Mouse (Mus musculus) fibroblast of lung, adult 2 months (primary cell): Measurements from ENCODE around the gene Ap4b1.
"Not testable (repeated sequence)": the region's sequence is repeated elsewhere in the genome, so short reads cannot be mapped to it uniquely, and the experiment has no call there.

Source experiments
- DNase-seq: peaks from one replicate; pipeline ENCODE4 v3.0.0-alpha.2; 2011; ENCODE audit warnings: low read depth

The Ap4b1 gene

GRCm38 (mm10) chr3:103808891-103809798, at the start of gene Ap4b1, which contains the start of the genes Dclre1b and Gm43064:
Gene Ap4b1 (plus strand): TSS chr3:103809520.
Gene Dclre1b (minus strand): TSS chr3:103809444.
Gene Gm43064 (plus strand): TSS chr3:103809573.
- peak; percentile 53 for DNase-seq

GRCm38 (mm10) chr3:103766789-103767188, 42.5 kb upstream of the Ap4b1 start:
- DNase-seq: no peak

GRCm38 (mm10) chr3:103771531-103772130, 37.7 kb upstream of the Ap4b1 start:
- DNase-seq: peak; percentile 87

DNA sequence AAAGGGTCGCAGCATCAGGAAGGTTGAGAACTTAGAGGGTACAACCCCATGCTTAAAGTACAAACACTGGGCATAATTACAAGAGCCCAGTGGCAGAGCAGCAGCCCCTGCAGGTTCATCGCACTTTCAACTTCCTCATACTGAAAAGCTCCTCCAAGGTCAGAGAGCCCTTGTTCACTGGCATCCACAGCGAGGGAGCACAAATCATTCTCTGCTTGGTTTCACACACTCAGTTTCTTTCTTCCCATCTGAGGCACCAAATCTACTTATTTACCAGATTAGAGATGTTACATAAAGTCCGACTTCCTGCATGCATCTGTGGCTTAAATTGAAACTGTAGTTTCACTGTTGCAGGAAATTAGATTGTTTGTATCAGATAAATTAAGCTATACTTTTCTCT, 36.5 kb upstream of the Ap4b1 start:
- DNase-seq: no peak

GRCm38 (mm10) chr3:103773508-103773907, 35.8 kb upstream of the Ap4b1 start:
- no peak for DNase-seq

DNA sequence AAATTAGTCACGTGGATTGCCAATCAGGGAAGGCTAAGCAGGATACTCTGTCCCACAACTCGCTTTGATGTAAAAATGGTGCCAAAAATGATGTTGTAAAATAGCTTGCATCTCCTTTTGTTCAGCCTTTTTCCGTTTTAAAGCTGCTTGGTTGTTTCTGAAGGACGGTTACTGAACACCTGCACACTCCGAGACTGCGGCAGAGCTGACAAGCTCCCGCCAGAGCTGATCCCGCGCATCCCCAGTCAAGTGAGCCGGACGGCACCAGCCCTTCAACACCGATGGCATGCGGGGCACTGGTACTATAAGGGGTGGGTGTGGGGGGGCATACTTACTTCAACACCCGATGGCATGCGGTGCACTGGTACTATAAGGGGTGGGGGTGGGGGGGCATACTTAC, 35.3 kb upstream of the Ap4b1 start:
- DNase-seq: no peak

DNA sequence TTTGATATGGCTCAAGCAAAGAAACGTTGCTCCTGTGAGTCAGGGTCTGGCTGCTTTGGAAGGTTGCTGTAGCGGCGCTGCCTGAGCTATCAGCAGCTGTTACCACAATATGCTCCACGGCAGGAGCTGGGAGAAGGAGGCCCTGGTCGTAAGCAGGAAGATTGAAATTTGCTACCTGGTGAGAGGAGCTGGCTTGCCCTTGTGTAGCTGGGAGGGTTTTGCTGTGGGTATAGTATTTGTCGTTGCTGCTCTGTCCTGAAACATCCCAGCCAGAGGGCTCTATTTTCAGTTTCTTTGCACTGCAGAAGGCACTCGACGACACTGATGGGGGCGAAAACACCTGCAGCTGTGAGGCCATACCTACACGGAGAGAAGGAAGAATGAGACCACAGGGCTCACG, 31.4 kb upstream of the Ap4b1 start:
- DNase-seq: no peak

DNA sequence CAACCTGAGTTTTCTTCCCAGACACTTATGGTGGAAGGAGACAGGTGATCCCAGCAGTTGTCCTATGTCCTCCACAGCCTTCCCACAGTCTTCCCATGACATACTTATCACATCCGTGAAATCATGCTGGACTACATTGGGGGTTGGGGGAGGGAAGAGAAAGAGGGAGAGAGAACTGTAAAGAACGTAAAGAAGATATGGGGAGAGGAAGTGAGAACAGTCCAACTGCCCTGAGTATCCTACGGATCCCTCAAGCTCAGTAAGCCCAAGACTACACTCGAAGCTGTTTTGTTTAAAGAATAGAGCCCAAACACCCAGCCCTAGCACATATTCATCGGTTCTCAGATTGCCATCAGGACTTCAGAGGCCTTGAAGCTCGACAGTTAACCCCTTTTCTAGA, 30.7 kb upstream of the Ap4b1 start:
- DNase-seq: no peak

DNA sequence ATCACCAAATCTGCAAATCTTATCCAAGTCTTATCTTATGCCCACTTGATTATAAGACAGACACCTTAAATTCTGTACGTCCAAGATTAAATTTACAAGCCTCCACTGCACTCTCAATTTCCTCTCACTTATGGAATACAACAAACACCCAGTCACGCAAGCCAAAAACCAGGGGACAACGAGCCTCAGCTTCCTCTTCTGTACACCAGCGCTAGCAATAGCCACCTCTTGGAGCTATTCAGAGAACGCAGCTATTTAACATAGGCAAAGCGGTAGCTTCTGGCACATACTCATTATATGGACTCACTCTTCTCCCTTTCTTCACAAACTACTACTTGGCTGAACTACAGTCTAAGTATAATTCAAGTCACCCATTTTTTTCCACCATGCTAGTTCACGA, 30.1 kb upstream of the Ap4b1 start:
- DNase-seq: no peak

DNA sequence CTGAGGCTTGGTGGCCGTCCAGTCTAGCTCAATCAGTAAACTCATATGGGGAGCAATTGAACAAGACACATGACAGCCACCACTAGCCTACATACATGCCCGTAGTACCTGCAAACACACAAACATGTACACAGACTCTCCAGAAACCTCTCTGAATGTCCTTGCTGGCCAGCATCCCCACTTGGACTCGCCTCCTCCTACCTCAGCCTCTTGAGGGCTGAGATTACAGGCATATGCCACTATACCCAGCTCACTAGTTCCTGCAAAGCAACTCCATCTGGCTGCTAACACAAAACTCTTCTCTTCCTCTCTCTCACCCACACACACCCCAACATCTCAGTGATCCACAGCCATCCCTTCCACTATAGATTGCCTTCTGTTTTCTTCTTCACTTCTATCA, 29.0 kb upstream of the Ap4b1 start:
- no peak for DNase-seq

GRCm38 (mm10) chr3:103780777-103781176, 28.5 kb upstream of the Ap4b1 start:
- DNase-seq: no peak

DNA sequence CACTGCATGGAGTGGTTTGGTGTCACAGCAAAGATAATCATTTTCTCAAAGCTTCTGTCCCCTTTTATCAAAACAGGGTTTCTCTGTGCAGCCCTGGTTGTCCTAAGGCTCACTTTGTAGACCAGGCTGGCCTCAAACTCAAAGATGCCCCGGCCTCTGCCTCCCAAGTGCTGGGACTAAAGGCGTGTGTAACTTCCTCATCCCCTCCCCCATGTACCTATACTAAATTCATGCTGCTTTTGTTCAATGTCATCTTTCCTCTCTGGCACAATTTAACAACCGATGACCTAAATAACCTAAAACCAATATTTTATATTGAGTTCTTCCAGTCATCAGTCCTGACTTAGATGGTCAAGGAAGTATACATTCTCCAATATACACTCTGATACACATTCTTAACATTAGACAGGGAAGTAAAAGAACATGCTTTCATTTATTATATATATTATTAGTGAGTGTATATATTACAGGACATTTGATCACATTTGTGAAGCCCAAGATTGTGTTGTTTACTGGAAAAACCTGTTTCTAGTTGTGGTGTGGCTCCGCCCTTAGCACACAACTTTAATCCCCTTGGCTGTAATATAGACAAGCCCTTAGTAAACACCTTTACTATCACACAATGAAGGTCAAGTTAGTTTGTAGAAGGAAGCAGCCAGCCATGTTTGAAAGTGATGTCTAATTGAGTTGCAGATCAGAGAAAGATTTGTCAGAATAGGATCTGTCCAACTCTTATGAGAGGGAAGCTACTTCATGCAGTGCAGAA, 26.3 kb upstream of the Ap4b1 start:
- DNase-seq: no peak

DNA sequence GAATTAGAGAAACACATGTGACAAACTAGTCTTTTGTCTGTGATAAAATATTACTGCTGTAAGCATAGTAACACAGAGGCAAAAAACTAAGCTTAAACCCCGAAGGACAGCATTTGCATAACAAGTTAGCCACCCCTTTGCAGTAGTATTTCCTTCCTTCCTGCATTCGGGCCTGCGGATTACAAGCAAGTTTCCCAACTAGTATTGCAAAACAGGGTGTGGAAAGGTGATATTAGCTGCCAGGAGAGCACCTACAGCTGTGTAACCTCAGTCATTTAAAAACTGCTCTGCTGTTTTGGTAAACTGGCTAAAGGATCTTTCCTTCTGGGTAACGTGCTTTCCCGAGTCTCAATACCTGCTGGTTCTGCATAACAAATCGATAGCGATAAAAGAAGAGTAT, 22.1 kb upstream of the Ap4b1 start:
- DNase-seq: no peak

- no peak for DNase-seq
Measured at GRCm38 (mm10) chr3:103789096-103789495, 20.2 kb upstream of the Ap4b1 start.

GRCm38 (mm10) chr3:103789891-103790345, 19.4 kb upstream of the Ap4b1 start:
- DNase-seq: no peak

- no peak for DNase-seq
Measured at GRCm38 (mm10) chr3:103790346-103791145, 18.8 kb upstream of the Ap4b1 start.

- DNase-seq: no peak
Measured at GRCm38 (mm10) chr3:103791230-103792110, 17.9 kb upstream of the Ap4b1 start, which contains the start of gene Hipk1. Gene Hipk1 (minus strand): TSS chr3:103791563.

- DNase-seq: not testable (repeated sequence)
Measured at GRCm38 (mm10) chr3:103792111-103792406, 17.3 kb upstream of the Ap4b1 start.

GRCm38 (mm10) chr3:103792566-103792965, 16.8 kb upstream of the Ap4b1 start:
- DNase-seq: no peak

DNA sequence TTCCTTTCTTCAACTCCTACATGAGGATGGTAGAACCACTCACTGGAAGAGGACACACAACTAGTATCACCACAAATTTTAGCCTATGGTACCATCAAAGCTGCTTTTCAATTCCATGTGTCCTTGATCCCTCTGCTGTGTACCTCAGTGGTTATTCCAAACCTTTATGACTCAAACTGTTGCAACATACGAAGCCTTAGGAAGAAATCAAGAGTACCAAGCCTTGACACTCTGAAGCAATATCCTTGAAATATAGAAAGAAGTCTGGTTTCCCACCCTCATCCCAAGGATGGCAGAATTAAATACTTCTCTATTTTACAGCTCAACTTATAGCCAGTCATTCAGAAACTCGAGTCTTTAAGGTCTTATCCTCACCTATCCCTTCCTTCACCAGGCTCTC, 12.9 kb upstream of the Ap4b1 start:
- DNase-seq: no peak

GRCm38 (mm10) chr3:103799507-103799906, 9.8 kb upstream of the Ap4b1 start:
- DNase-seq: no peak
